Mouse (Mus musculus) lung, adult 2 months (tissue): ENCODE data around the gene Ggta1. TPM values are rescaled to one million over a fixed set of nuclear protein-coding genes. Genes with fewer than 3 reads are reported as not detected.

Source experiments
- DNase-seq: peaks from one replicate; pipeline ENCODE4 v3.0.0; 2022
- H3K4me1 ChIP-seq: fragments of 200-500 bp; 2 replicates; pipeline ENCODE4 v1.6.1; 2011; ENCODE audit warnings: low read length; ENCODE audit not compliant: control insufficient read depth, insufficient read depth
- H3K4me3 ChIP-seq: fragments of 200-500 bp; replicated peaks from 2 replicates; pipeline ENCODE3; 2011; ENCODE audit warnings: low read depth, mild to moderate bottlenecking, control low read depth, low read length; ENCODE audit errors: extremely low read depth
- CTCF ChIP-seq: fragments of 200-500 bp; IDR thresholded peaks from 2 replicates; pipeline ENCODE4 v1.5.1; 2011; ENCODE audit warnings: mild to moderate bottlenecking, low read length, control low read depth; ENCODE audit not compliant: insufficient read depth
- POLR2A ChIP-seq: fragments of 200-500 bp; IDR thresholded peaks from 2 replicates; pipeline ENCODE4 v1.6.1; 2011; ENCODE audit warnings: low read depth, mild to moderate bottlenecking, control low read depth, low read length, borderline replicate concordance; ENCODE audit errors: extremely low read depth
- WGBS: fragments of 180-500 bp; shearing (Covaris S2); methylation state at CpG from one replicate; pipeline ENCODE4 v1.1.7; 2018; 5-methylcytosine and 5-hydroxymethylcytosine counted together
- polyA plus RNA-seq: library from polyadenylated mRNA; depleted of rRNA; stranded (reverse); fragments of >200 nt; gene quantifications from 2 replicates; pipeline ENCODE4 v1.2.3, GENCODE M21; 2012

Ggta1 gene
- polyA plus RNA-seq, 1 experiment = 24.4 TPM

- TF ChIP-seq CTCF = no peak
- no peak for TF ChIP-seq POLR2A
Observed at GRCm38 (mm10) chr2:35428615-35429300, 34.3 kb downstream of the Ggta1 start.

GRCm38 (mm10) chr2:35427559-35427958 lies 35.5 kb downstream of the Ggta1 start:
- H3K4me1 ChIP-seq = peaks cover 2% of the 10 kb centered on the region; the same call in 1 of the 2 replicates
- TF ChIP-seq POLR2A (no peak), CTCF (no peak)
- 31% methylated on average over 2 of the region's 2 CpGs for WGBS
- H3K4me3 ChIP-seq = no peak overlapping the region
- DNase-seq = no peak

More at GRCm38 (mm10) chr2:35428615-35429300, 34.3 kb downstream of the Ggta1 start:
- Histone ChIP-seq H3K4me1 (peaks cover 12% of the 10 kb centered on the region; the same call in 1 of the 2 replicates), H3K4me3 (no peak overlapping the region)
- WGBS = 63% methylated on average over 4 of the region's 4 CpGs
- DNase-seq = no peak

GRCm38 (mm10) chr2:35423711-35424339 lies 39.2 kb downstream of the Ggta1 start:
- TF ChIP-seq CTCF = no peak
- no peak for TF ChIP-seq POLR2A
- Histone ChIP-seq H3K4me3 (no peak overlapping the region), H3K4me1 (no peaks in the 10 kb centered on the region; the same call in 1 of the 2 replicates)
- DNase-seq = no peak
- 90% methylated on average over 1 of the region's 1 CpGs for WGBS

DNA sequence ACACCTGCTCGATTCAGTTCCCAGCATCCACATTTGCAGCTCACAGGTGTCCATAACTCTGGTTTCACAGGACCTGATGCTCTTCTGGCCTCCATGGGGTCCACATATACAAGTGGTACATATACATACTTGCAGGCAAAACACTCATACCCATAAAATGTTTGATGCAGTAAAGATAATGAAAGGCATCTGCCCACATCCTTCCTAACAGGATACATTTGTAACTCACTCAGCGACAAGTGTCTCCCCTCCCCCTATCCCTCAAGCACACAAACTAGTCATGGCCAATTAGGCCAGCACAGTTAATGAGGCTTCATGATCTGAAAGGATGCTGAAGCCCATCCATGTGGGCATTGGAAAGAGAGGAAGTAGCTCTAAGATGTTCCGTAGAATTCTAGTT lies 40.6 kb downstream of the Ggta1 start:
- H3K4me3 ChIP-seq = no peak overlapping the region
- WGBS = 64% methylated on average over 3 of the region's 3 CpGs
- TF ChIP-seq POLR2A (no peak), CTCF (no peak)
- no peak for DNase-seq
- no peaks in the 10 kb centered on the region for H3K4me1 ChIP-seq

GRCm38 (mm10) chr2:35420681-35421080 lies 42.4 kb downstream of the Ggta1 start:
- WGBS = 46% methylated on average over 1 of the region's 1 CpGs
- Histone ChIP-seq H3K4me3 (no peak overlapping the region), H3K4me1 (no peaks in the 10 kb centered on the region)
- TF ChIP-seq CTCF = no peak
- no peak for DNase-seq

DNA sequence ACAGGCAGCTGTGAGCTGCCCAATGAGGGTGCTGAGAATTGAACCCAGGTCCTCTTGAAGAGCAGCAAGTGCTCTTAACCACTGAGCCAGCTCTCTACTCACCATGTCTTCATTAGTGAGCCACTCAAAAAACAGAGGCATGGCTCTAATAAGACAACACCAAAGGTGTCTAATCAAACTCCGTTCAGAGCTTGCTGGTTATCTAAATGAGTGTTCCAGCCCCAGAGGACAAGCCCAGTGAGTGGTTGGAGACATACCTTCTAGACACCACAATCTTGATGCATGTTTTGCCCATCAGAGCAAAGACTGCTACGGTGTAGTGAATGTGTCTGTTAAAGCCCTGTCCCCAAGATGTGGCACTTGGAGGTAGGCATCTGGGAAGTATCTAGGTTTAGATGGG lies 43.4 kb downstream of the Ggta1 start:
- DNase-seq = no peak
- Histone ChIP-seq H3K4me1 (no peaks in the 10 kb centered on the region), H3K4me3 (no peak overlapping the region)
- no peak for TF ChIP-seq POLR2A
- no peak for TF ChIP-seq CTCF
- WGBS = 96% methylated on average over 2 of the region's 2 CpGs

- no peaks in the 10 kb centered on the region; the same call in 1 of the 2 replicates for H3K4me1 ChIP-seq
- DNase-seq = no peak
- WGBS = 96% methylated on average over 4 of the region's 4 CpGs
Observed at GRCm38 (mm10) chr2:35419243-35419642, 43.8 kb downstream of the Ggta1 start.

DNA sequence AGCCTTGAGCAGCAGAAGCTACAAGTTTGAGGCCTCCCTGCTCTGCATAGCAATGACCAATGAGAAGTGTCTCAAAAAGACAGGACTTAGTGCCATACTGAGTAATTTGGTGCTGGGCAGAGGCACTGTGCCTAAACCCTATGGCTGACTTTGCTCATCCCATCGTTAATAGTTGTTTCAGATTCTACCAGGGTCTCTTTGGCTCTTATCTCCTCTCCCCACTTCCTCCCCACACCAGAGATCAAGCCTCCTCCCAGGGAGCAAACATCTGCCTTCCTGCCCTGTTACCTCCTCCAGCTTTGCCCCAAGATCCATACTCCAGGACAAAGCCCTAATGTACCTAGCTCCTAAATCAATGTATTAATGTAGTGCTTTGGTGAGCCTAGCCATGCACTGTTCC lies 45.8 kb downstream of the Ggta1 start:
- H3K4me1 ChIP-seq = peaks cover 6% of the 10 kb centered on the region
- H3K4me3 ChIP-seq = no peak overlapping the region
- WGBS = 62% methylated on average over 1 of the region's 1 CpGs
- no peak for TF ChIP-seq CTCF
- no peak for TF ChIP-seq POLR2A
- no peak for DNase-seq

More at GRCm38 (mm10) chr2:35419243-35419642, 43.8 kb downstream of the Ggta1 start:
- TF ChIP-seq CTCF (no peak), POLR2A (no peak)
- H3K4me3 ChIP-seq = no peak overlapping the region

- H3K4me3 ChIP-seq = no peak overlapping the region
- DNase-seq = no peak
- no peak for TF ChIP-seq CTCF
- no peak for TF ChIP-seq POLR2A
- H3K4me1 ChIP-seq = peaks cover 8% of the 10 kb centered on the region
- 56% methylated on average over 6 of the region's 6 CpGs for WGBS
Observed at GRCm38 (mm10) chr2:35416473-35416872, 46.6 kb downstream of the Ggta1 start.

GRCm38 (mm10) chr2:35412810-35413209 lies 50.2 kb downstream of the Ggta1 start:
- Histone ChIP-seq H3K4me1 (peaks cover 8% of the 10 kb centered on the region), H3K4me3 (no peak overlapping the region)
- DNase-seq = no peak
- TF ChIP-seq CTCF (no peak), POLR2A (no peak)
- WGBS = 75% methylated on average over 3 of the region's 3 CpGs
